Mouse (Mus musculus) olfactory bulb, adult 2 months (tissue): ENCODE results near the gene Hist1h4n.

Experiments used
- CTCF ChIP-seq: fragments of 200-500 bp; IDR thresholded peaks from 2 replicates; pipeline ENCODE4 v1.5.1; 2012; ENCODE audit warnings: low read depth, mild to moderate bottlenecking, low read length, moderate library complexity; ENCODE audit not compliant: insufficient read depth
- POLR2A ChIP-seq: fragments of 200-500 bp; IDR thresholded peaks from 2 replicates; pipeline ENCODE4 v1.6.1; 2012; ENCODE audit warnings: mild to moderate bottlenecking, low read depth, low read length, moderate library complexity; ENCODE audit not compliant: insufficient read depth

DNA sequence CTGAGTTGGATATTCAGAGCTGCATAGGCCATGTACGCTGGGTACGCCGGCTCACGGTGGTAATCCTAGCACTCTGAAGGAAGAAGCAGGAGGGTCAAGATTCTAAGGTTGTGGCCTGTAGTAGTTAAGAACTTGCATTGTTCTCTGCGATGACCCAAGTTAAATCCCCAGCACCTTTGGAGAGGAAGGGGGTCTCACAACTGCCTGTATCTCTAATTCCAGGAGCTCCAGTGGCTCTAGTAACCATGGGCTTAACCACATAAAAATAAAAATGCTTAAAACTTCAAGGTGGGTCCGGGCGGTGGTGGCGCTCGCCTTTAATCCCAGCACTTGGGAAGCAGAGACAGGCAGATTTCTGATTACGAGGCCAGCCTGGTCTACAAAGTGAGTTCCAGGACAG, 1.7 kb downstream of the Hist1h4n start:
- TF ChIP-seq CTCF: no peak
- no peak for TF ChIP-seq POLR2A
